Mouse (Mus musculus): ENCODE measurements around the gene Hdac9. TPM values are rescaled to one million over a fixed set of nuclear protein-coding genes. Genes with fewer than 3 reads are reported as not detected.

Gene Hdac9
- polyA plus RNA-seq, 1 experiment from 2014 or later: 9.8 TPM

DNA sequence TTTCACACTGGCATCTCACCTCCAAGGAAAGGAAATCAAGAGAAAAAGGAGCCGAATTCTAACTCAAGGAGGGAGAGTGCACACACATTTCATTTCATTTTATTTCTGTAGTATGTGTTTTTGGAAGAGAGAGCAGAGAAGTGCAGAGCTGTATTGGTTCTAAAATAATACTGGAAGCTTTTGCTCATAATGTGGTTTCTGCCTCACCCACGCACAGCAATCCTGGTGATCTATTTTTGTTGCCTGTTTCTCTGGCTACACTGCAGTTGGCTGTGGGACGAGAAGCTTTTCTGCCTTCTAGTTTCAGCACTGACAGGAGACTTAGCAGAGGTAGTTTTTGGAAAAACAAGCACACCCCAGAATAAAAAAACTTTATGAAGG is 387.7 kb downstream of the Hdac9 start:
- Histone ChIP-seq H3K36me3 (ENCODE audit: control insufficient read depth, insufficient read depth, low read length) (no peaks in the 10 kb centered on the region), H3K4me2 (ENCODE audit: low read depth, low read length) (peak overlapping the region; percentile 36; the same call in 1 of the 2 replicates), H3K9ac (ENCODE audit: low read depth, low read length) (no peak overlapping the region), H3K4me3 (ENCODE audit: low read depth, low read length) (no peak overlapping the region), H3K27me3 (replicated peaks; ENCODE audit: control insufficient read depth, insufficient read depth, low read length) (no peaks in the 10 kb centered on the region), H3K9me3 (ENCODE audit: control insufficient read depth, low read length) (no peaks in the 10 kb centered on the region), H3K27ac (replicated peaks; ENCODE audit: low read depth, low read length) (peak overlapping the region; percentile 70), H3K4me1 (ENCODE audit: control insufficient read depth, insufficient read depth, low read length) (peaks cover 18% of the 10 kb centered on the region)
- ATAC-seq (ENCODE audit: low read depth) (0 out of 2 replicates have a peak, but pooled peaks have one; percentile 9), DNase-seq (ENCODE audit: low spot score) (peak; percentile 48)
- WGBS: 18% methylated on average over 3 of the region's 3 CpGs

DNA sequence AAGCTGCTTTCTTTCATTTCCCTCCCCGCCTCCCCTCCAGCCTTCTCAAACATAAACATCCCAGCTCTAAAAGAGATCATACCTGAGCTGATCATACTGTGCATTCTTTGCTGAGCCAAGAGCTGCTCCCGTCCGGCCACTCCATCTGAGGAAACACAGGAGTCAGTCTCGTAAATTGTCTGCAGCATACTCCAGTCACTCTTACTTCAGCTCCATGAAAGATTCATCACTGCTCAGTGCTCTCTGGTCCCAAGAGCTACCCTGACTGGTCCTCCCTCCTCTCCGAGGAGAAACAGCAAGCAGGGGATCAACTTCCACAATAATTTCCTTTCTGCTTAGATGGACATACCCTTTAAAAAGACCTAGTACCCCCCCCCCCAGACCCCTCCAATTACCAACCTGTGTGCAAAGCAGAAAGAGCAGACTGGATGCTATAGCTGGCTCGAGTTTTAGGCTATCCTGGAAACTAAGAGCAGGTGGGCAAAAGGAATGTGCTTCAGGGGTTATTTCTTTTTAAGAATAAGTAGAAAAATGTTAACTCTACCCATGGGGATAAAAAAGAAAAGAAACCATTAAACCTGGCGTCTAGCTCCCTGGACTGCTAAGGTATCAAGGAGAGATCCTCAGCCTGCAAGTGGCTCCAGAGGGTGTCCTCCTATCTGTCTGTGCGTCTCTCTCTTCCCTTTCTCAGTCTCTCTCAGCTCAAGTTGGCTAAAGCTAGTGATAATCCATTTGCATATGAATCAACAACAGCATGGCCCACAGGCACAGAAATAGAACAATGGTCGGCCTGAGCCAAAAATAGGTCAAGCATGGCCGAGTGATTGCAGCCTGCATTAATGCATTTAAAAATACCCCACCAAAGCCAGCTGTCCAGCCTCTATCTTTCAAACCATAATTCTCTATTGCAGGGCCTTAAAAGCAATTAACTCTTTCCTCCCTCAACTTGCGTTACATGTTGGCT is 388.4 kb downstream of the Hdac9 start:
- DNase-seq (ENCODE audit: low spot score): peak; percentile 85
- Histone ChIP-seq H3K9me3 (ENCODE audit: control insufficient read depth, low read length) (no peaks in the 10 kb centered on the region), H3K9ac (ENCODE audit: low read depth, low read length) (0 out of 2 replicates have a peak overlapping the region, but pooled peaks have one; percentile 0), H3K4me2 (ENCODE audit: low read depth, low read length) (peak overlapping the region; percentile 36), H3K27ac (replicated peaks; ENCODE audit: low read depth, low read length) (peak overlapping the region; percentile 70), H3K36me3 (ENCODE audit: control insufficient read depth, insufficient read depth, low read length) (no peaks in the 10 kb centered on the region), H3K4me3 (ENCODE audit: low read depth, low read length) (peak overlapping the region; percentile 16), H3K27me3 (replicated peaks; ENCODE audit: control insufficient read depth, insufficient read depth, low read length) (no peaks in the 10 kb centered on the region), H3K4me1 (ENCODE audit: control insufficient read depth, insufficient read depth, low read length) (peaks cover 18% of the 10 kb centered on the region)
- WGBS: 15% methylated on average over 11 of the region's 11 CpGs
- peak; percentile 87 for ATAC-seq (ENCODE audit: low read depth)

DNA sequence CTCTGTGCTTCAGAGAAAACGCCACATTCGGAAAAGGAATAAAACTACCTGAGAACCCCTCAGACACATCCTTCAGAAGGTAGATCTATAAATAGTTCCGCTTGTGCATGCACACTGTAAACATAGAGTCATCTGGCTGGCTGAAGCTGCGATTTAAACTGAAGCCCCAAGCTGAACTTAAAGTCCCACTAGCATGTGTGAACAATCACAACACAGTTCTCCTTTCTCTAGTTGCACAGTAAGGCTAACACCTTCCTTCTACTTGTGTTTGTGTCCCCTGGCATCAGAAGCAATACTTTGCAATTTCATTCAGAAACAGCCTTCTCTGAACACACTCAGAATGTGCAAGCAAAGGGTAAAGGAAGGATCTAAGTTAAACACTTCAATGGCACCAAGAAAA is 389.1 kb downstream of the Hdac9 start:
- peak overlapping the region; percentile 16 for H3K4me3 ChIP-seq (ENCODE audit: low read depth, low read length)
- WGBS: 47% methylated on average over 4 of the region's 4 CpGs
- H3K4me1 ChIP-seq (ENCODE audit: control insufficient read depth, insufficient read depth, low read length): peaks cover 18% of the 10 kb centered on the region
- H3K9me3 ChIP-seq (ENCODE audit: control insufficient read depth, low read length): no peaks in the 10 kb centered on the region
- ATAC-seq (ENCODE audit: low read depth) (no peak), DNase-seq (ENCODE audit: low spot score) (peak; percentile 14)
- no peaks in the 10 kb centered on the region for H3K36me3 ChIP-seq (ENCODE audit: control insufficient read depth, insufficient read depth, low read length)
- no peaks in the 10 kb centered on the region for H3K27me3 ChIP-seq (replicated peaks; ENCODE audit: control insufficient read depth, insufficient read depth, low read length)
- peak overlapping the region; percentile 0 for H3K9ac ChIP-seq (ENCODE audit: low read depth, low read length)
- H3K27ac ChIP-seq (replicated peaks; ENCODE audit: low read depth, low read length): no peak overlapping the region
- H3K4me2 ChIP-seq (ENCODE audit: low read depth, low read length): peak overlapping the region; percentile 36

DNA sequence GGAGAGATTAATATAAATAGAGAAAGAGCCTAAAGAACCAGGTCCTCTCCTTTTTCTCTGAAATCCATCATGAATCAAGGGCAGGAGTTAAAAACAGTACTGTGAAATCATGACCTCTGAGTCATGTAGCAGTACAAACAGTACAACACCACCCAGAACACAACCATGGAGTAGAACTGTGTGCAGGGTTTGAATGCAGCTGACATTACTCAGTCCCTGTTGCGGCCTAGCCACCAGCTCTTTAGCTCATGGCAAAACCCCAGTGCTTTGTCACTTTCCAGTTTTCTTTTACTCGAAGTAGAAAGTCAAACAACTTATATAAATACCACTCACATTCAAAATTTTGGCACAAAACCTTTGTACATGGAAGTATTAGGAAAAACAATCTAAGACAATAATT is 395.4 kb downstream of the Hdac9 start:
- no peak overlapping the region for H3K9ac ChIP-seq (ENCODE audit: low read depth, low read length)
- H3K9me3 ChIP-seq (ENCODE audit: control insufficient read depth, low read length): no peaks in the 10 kb centered on the region
- no peak overlapping the region for H3K4me3 ChIP-seq (ENCODE audit: low read depth, low read length)
- H3K27ac ChIP-seq (replicated peaks; ENCODE audit: low read depth, low read length): no peak overlapping the region
- H3K4me2 ChIP-seq (ENCODE audit: low read depth, low read length): no peak overlapping the region
- no peak for DNase-seq (ENCODE audit: low spot score)
- no peaks in the 10 kb centered on the region for H3K4me1 ChIP-seq (ENCODE audit: control insufficient read depth, insufficient read depth, low read length)
- no peaks in the 10 kb centered on the region for H3K36me3 ChIP-seq (ENCODE audit: control insufficient read depth, insufficient read depth, low read length)
- 78% methylated on average over 2 of the region's 2 CpGs for WGBS
- H3K27me3 ChIP-seq (replicated peaks; ENCODE audit: control insufficient read depth, insufficient read depth, low read length): no peaks in the 10 kb centered on the region
- no peak for ATAC-seq (ENCODE audit: low read depth)

DNA sequence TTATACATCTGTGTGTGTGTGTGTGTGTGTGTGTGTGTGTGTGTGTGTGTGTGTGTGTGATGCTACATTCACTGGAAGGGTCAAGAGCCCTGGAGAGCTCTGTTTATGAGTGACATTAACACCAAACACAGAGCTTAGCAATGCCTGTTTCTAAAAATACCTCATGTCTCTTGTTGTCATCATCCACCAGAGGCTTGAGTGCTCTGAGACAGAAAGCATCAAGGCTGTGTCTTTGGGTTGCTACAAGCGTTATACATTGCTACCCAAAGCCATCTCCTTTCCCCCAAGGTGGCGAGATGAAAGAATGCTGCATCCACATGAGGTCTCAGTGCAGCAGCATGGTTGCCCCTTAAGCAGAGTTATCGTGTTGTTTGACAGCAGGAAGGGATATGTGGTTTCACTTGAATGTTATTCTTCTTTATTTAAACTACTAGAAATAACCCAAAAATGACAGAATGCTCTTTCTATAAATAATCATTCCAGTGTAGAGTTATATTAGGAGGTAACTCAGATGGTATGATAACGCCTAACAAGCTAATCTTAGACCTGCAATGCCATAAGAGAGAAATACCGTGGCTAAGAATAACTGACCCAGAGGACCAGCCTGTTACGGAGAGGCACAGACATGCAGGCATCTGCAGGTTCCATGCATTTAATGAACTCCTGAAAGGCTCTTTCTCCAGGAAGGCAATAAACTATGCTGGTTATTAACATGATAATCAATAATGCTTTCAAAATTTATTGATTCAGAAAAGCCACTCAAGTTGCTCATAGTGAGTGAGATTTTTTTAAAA is 399.9 kb downstream of the Hdac9 start:
- ATAC-seq (ENCODE audit: low read depth) (no peak), DNase-seq (ENCODE audit: low spot score) (no peak)
- no peaks in the 10 kb centered on the region for H3K4me1 ChIP-seq (ENCODE audit: control insufficient read depth, insufficient read depth, low read length)
- H3K4me3 ChIP-seq (ENCODE audit: low read depth, low read length): no peak overlapping the region
- no peaks in the 10 kb centered on the region for H3K9me3 ChIP-seq (ENCODE audit: control insufficient read depth, low read length)
- 61% methylated on average over 6 of the region's 6 CpGs for WGBS
- no peak overlapping the region for H3K4me2 ChIP-seq (ENCODE audit: low read depth, low read length)
- H3K27ac ChIP-seq (replicated peaks; ENCODE audit: low read depth, low read length): no peak overlapping the region
- H3K27me3 ChIP-seq (replicated peaks; ENCODE audit: control insufficient read depth, insufficient read depth, low read length): no peaks in the 10 kb centered on the region
- H3K36me3 ChIP-seq (ENCODE audit: control insufficient read depth, insufficient read depth, low read length): no peaks in the 10 kb centered on the region
- no peak overlapping the region for H3K9ac ChIP-seq (ENCODE audit: low read depth, low read length)

DNA sequence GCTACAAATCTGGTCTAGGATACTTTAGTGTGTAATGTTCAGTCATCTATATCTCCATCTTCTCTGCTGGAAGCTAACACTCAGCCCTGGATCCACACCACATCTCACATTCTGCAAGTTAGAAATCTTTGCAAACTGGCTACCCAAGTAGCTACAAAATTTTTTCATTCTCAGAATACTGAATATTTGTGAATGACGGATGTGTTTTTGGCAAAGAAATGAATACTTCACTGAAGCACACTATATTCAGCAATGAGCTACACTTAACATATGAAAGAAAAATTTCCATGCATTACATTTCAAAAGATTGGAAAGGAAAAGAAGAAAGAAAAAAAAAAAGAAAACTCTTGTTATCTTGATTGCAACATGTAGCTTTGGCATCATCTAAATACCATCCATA is 410.6 kb downstream of the Hdac9 start:
- no peak overlapping the region for H3K27ac ChIP-seq (replicated peaks; ENCODE audit: low read depth, low read length)
- ATAC-seq (ENCODE audit: low read depth) (no peak), DNase-seq (ENCODE audit: low spot score) (no peak)
- WGBS: 89% methylated on average over 1 of the region's 1 CpGs
- no peaks in the 10 kb centered on the region for H3K4me1 ChIP-seq (ENCODE audit: control insufficient read depth, insufficient read depth, low read length)
- no peak overlapping the region for H3K4me2 ChIP-seq (ENCODE audit: low read depth, low read length)
- no peaks in the 10 kb centered on the region for H3K27me3 ChIP-seq (replicated peaks; ENCODE audit: control insufficient read depth, insufficient read depth, low read length)
- no peaks in the 10 kb centered on the region for H3K36me3 ChIP-seq (ENCODE audit: control insufficient read depth, insufficient read depth, low read length)
- H3K4me3 ChIP-seq (ENCODE audit: low read depth, low read length): no peak overlapping the region
- no peak overlapping the region for H3K9ac ChIP-seq (ENCODE audit: low read depth, low read length)
- H3K9me3 ChIP-seq (ENCODE audit: control insufficient read depth, low read length): no peaks in the 10 kb centered on the region

DNA sequence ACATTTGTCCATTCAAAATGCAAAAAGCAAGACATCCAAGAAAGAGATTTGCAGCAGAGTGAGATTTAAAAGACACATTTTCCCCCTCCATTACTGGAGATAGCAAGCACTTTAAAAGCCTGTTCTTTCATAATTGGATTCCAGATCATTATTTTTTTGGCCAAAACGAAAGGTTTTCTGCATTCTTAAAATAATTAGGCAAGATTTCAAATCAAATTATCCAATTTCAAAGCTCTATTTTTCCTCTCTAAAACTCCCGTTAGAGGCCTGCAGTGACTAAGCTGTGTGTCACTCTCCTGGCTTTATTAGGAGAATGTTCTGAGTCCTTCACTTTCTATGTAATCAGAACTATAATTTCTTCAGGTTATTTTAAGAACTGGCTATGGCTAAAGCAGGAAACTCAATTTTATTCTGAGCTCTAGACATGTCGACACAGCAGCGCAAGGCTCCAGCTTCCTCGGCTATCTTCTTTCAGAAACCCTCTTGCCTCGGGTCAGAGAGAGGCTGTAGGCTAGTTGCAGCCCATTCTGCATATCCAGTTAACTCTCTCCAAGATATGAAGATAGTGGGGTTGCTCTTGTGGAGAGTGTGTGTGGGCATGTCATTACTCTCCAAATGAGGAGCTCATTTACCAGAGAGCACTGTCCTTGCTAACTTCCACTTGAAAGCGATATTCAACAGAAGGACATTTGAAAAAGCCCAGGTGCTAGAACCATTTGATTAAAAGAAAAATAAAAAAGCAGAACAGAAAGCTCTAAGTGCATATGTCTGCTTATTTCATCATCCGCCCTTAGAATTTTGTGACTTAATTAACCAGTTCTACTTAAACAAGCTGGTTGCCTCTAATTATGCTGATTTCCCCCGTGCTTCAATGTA is 417.9 kb downstream of the Hdac9 start:
- no peak overlapping the region for H3K27ac ChIP-seq (replicated peaks; ENCODE audit: low read depth, low read length)

DNA sequence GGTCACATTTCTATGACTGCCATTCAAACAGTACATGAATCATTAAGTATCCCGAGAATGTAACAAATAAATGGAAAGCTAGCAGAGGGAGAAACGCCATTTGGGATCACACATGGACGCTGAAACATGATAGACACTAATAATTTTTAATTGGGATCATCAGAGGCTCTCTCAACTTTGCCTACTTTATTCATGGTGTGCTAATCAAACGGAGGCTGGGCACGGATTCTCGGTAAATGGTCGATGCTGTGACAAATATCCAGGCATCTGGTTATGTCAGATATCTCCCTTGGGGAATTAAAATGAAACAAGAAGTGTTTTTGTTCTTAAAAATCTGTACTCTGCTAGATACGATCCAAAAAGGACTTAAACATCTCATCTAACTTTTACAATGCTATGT is 418.6 kb downstream of the Hdac9 start:
- no peak overlapping the region for H3K27ac ChIP-seq (replicated peaks; ENCODE audit: low read depth, low read length)
- WGBS: 38% methylated on average over 8 of the region's 8 CpGs

More for the DNA sequence above, 417.9 kb downstream of the Hdac9 start:
- Histone ChIP-seq H3K4me1 (ENCODE audit: control insufficient read depth, insufficient read depth, low read length) (peaks cover 4% of the 10 kb centered on the region; the same call in 1 of the 2 replicates), H3K36me3 (ENCODE audit: control insufficient read depth, insufficient read depth, low read length) (no peaks in the 10 kb centered on the region), H3K4me2 (ENCODE audit: low read depth, low read length) (no peak overlapping the region; the same call in 1 of the 2 replicates), H3K4me3 (ENCODE audit: low read depth, low read length) (no peak overlapping the region), H3K9ac (ENCODE audit: low read depth, low read length) (no peak overlapping the region), H3K9me3 (ENCODE audit: control insufficient read depth, low read length) (no peaks in the 10 kb centered on the region), H3K27me3 (replicated peaks; ENCODE audit: control insufficient read depth, insufficient read depth, low read length) (no peaks in the 10 kb centered on the region)
- DNase-seq (ENCODE audit: low spot score) (peak; percentile 39), ATAC-seq (ENCODE audit: low read depth) (no peak)
- WGBS: 38% methylated on average over 9 of the region's 9 CpGs

More for the DNA sequence above, 418.6 kb downstream of the Hdac9 start:
- no peak overlapping the region for H3K4me3 ChIP-seq (ENCODE audit: low read depth, low read length)
- H3K36me3 ChIP-seq (ENCODE audit: control insufficient read depth, insufficient read depth, low read length): no peaks in the 10 kb centered on the region
- DNase-seq (ENCODE audit: low spot score) (no peak), ATAC-seq (ENCODE audit: low read depth) (no peak)
- H3K4me2 ChIP-seq (ENCODE audit: low read depth, low read length): no peak overlapping the region
- no peaks in the 10 kb centered on the region for H3K9me3 ChIP-seq (ENCODE audit: control insufficient read depth, low read length)
- no peak overlapping the region for H3K9ac ChIP-seq (ENCODE audit: low read depth, low read length)
- H3K27me3 ChIP-seq (replicated peaks; ENCODE audit: control insufficient read depth, insufficient read depth, low read length): no peaks in the 10 kb centered on the region
- H3K4me1 ChIP-seq (ENCODE audit: control insufficient read depth, insufficient read depth, low read length): peaks cover 4% of the 10 kb centered on the region; the same call in 1 of the 2 replicates

Measured in embryonic facial prominence, embryonic 14.5 days (tissue).